Mouse (Mus musculus): ENCODE measurements at regions not wholly inside any gene's neighbourhood (a gene's known extent, or its start where the extent isn't known, plus 50 kb on each side); places are given as distances from the start of the nearest gene placed in this dataset.
A peak's percentile ranks its signal among the peaks of the same experiment; 100 is the strongest.
"Not testable (repeated sequence)": the region's sequence is repeated elsewhere in the genome, so short reads cannot be mapped to it uniquely, and the experiment has no call there.

DNA sequence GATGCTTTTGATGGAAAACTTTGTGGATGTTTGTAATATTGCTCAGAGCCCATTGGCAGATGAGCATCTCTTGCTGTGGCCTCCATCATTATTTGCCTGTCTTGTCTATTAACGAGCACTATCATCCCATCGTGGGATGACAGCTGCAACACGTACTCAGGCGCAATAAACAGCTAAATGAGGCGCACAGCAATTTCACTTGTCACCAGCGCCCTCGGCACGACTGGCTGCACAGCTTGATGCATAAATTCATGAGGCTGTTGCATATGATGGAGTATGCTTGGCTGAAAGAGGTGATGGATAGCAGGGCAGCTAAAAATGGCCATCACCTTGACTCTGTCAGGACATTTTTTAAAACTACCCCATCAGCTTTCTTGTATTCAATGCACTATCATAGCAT is 853.1 kb upstream of the Pou3f2 start:
- no peak for DNase-seq

DNA sequence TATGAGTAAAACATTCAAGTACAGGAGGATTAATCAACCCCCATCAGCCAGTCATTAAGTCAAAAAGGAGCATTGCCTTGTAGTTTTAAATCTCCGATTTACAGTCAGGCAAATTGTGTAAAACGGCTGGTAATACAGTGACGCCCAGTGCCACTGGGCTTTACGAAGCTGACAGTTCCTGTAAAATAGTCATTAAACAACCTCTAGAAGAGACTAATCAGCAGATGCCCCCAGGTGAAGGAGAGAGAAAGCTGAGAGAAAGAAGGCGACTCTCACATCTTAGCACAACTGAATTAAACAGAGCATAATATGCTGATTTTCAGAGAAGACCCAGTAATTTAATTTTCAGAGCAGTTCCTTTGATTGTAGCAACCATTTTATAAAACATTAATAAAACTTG is 850.3 kb upstream of the Pou3f2 start:
- no peak for DNase-seq

DNA sequence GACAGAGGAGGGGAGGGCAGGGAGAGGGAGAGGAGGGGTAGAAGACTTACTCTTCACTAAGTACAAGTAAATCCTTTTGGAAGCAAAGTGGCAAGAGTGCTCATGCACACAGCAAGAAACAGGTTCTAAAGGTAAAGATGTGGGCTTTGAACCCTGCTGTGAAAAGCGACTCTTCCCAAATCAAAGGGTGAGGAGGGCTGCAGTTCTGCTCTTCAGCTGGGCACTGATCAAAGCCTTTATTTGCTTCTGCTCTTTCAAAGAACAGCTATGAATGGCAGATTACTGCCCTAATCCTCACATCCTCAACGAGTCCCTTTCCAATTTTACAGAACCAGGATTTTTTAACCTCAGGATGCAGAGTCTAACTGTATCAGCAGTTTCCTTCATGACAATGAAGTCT is 812.5 kb upstream of the Pou3f2 start:
- no peak for DNase-seq

DNA sequence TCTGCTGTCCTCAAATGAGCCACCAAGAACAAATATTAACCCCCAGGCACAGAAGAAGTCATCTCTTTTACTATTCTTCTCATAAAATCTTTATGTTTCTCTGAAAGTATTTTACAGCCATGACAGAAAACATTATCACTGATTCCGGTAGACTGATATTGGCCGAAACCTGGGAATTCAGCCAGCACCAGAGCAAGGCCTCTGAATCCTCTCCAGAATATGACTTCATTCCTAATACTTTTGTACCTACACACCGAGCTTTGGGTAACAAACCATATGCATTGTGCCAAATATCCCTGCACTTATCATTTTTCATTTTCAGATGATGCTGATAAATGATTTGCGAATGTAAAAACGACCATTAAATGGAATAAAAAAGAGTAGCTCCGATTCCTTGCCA is 791.9 kb upstream of the Pou3f2 start:
- DNase-seq: no peak

DNA sequence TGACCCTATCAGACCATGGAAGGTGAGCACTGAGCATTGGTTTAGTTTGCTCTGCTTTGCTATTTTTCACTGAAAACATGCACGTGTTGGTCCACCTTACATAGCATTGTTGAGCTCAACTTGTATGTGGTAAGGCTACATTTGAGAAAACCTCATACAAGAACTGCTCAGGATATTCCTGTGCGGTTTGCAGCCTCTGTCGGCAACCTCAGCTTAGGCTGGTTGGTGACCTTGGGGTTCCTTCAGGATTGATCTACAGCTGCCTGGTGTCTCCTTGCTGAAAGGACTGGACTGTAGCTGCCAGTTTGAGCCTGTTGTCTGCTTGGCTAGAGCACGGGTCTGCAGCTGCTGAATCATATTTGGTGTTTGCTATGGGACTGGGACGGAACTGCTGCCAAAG is 787.0 kb upstream of the Pou3f2 start:
- DNase-seq: peak; percentile 6

DNA sequence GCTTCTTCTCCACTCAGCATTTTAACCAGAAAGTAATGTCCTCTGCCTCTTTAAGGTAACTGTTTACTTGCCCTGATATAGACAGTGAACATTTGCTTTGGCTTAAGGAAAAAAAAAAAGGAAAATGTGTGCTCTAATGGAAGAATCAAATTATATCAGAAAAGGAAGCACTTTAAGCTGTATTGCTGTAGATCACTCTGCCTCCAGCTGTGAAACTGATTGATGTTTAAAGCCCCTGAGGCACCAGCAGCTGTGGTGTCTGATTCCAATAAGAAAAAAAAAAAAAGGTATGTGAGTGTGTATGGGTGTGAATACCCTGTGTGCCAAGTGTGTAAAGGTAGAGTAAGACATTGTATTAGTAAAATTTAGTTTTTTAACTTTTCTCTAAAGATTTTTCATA is 783.8 kb upstream of the Pou3f2 start:
- DNase-seq: no peak

DNA sequence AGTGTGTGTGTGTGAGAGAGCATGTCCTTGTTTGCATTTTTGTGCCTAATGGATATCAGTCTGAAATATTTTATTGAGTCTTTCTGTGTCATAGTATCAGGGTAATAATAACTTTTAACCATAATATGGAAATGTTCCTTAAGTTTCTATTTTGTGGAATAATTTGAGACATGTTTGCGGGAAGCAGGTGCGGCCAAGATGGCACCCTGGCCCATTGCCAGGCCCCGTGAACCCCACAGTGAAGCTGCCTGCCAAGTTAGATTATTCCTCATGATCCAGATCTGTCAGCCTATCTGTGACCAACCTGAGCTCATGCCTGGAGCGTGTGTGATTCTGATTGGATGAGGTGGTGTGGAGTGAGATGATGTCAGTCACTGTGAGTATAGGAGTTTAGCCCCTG is 772.2 kb upstream of the Pou3f2 start:
- DNase-seq: no peak

DNA sequence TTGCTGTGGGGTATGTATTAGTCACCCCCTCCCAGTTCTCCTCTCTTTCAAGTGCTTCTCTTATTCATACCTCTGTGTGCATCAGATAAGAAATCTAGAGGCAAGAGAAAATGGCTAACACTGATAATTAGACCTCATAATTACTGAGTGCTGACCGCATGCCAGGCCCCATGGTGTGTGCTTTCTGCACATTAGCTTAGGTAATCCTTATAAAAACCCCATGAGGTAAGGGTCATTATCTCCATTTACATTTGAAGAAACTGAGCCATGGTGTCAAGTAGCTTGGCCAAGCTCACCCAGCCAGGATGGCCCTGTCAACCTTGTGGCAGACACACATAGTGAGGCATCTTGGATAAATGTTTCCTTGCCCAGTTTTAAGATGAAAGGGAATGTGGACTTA is 746.8 kb upstream of the Pou3f2 start:
- no peak for DNase-seq

DNA sequence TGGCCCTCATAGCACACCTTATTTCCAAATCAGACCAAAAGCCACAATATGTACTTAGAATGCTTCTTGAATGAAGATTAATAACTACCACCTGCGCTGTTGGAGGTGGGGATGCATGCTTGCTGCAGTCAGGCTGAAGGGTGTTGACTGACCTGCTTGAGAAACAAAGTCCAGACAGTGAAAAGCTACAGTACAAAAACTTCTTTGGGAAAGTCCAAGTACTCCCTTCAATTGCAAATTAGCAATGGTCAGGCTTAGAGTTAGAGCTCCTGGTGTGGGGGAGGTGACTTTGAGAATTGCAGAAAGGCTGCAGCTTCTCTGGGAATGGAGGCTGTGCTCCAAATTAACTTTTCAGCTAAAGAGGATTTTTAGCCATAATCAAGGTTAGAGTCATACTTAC is 706.6 kb upstream of the Pou3f2 start:
- DNase-seq: not testable (repeated sequence)

DNA sequence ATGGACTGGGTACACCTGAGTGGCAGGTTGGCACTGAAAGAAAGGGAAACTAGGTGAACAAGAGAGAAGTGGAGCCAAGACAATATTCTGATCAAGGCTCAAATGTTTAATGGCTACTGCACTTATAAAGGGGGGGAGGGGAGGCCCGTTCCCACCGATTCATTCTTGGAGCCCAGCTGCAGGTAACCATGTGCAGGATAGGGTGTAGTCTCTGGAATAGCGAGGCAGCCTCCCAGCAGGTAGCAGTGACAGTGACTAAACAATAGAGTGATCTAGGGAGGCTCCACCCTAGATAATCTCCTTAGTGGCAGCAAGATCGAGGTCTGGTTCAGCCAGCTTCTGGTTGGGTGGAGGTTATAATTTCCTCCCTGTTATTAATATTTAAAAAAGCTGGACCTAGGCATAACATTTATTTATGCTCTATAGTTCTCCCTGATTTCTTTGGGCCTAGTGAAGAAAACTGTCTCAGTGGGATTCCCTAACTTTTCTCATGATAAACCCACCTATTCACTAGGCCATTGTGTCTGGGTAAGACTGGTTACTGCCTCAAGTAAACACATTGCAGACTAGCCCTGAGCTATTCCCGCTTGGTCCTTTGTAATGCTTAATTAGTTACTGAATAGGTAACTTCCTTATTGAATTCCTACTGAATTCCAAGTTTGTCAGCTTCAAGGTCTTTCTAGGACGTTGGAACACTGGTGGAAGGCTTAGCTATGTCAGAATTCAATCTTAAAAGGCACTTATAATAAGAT is 705.4 kb upstream of the Pou3f2 start:
- no peak for DNase-seq

DNA sequence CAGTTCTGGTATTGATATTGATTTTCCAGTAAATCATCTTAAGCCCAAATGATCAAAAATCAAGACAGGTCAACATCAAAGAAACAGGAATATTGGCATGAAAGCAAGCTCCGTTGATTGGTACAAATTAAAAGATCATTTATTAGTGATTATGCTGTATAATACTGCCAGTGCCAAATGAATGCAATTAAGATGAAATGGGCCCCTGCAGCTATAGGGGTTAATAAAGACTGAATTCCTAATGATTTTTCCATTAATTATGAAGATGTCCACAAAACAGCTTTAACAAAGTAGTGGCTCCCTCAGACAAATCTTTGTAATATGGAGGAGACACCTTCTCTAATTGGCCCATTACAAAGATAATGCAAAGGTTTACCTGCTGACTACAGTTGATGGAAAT is 685.6 kb upstream of the Pou3f2 start:
- no peak for DNase-seq

DNA sequence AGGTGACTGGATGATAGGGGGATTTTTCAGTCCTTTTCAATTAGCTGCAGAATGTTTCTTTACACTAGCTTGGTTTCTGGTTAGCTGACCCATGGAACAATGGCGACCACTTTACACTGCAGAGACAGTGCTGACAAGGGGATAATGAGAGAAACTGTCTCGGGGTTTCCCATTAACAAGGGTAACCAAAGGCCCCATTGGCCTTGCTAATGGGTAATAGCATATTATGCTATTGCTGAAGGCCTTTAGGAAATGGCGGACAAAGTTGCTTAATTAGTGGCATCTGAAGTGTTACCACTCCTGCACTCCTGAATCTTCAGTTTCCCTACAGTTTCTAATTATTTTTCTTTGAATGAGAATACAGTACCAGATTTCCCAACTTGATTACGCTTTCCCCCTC is 685.2 kb upstream of the Pou3f2 start:
- no peak for DNase-seq

DNA sequence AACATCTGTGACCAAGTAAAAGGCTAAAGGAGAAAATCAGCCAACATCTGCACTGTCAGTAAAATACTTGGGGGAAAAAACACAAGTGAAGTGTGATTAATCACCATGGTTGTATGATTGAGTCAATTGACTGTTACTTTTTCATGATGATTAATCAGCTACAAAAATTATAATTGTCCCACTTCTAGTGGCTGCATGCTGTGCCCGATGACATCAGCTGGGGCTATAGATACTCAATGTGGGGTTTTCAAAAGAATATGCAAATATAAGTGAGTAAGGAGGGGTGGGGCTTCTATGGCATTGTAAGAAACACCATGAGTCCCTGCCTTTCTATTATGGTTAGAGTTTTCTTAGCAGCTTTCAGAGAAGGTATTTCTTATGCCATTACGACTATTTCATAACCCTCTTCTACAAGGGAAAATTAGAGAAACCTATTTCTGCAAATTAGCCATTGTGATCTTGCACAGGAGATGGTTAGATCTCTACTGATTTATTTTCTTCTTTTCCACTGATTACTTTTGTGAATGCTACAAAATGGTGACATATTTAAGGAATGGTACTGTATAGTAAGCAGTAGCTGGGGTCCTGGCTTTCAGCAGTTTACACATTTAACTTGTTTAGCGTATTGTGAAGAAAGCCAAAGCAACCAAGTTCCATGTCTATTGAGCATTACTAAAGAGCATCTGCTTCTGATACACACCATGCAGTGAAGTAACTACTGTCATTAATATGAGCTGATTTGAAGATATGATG is 660.1 kb upstream of the Pou3f2 start:
- DNase-seq: no peak

DNA sequence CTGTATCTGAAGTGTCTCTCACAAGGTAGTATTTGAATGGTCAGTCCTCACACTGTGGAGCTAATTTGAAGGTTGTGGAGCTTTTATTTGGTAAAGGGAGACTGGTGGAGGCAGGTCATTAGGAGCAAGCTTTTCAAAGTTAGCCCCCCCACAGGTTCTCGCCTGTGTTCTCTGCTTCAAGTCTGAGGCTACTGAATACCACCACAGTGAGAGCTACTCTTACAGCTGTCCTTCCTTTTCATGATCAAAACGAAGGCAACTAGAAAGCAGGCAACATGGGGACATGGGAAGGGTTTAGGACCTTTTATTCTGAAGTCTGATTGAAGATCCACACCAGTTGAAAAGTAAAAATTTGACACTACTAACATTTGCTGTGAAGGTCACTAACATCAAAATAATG is 645.2 kb upstream of the Pou3f2 start:
- DNase-seq: no peak

DNA sequence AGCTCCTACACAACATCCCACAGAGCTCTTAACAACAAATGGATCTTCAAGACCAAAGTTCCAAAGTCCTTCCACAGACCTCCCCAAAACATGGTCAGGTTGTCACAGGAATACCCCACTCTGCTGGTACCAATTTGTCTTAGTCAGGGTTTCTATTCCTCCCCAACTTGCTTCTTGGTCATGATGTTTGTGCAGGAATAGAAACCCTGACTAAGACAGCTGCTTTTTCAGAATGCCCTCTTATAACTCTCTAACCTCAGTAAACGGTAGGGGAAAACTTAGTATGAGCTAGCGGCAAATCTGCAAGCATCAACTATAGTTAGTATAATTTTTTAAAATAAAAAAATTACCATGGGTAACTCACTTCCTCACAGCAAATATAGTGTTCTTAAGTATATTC is 613.3 kb upstream of the Pou3f2 start:
- DNase-seq: not testable (repeated sequence)

DNA sequence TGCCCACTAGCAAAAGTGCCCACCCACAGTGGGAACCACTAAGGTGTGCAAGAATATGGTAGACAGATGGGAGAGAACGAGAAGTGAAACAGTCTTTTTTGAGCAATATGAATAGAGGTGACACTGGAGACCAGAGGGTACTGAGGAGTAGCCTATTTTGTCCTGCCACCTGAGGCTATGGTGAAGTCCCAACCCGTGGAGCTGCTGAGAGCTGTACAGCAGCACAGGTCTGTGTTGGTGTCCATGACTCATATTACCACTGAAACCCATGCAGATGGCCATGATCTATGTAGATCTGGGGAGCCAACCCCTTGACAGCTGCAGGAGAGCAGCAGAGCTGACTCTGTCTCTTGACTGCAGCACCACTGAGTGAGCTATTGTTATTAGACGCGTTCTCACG is 591.4 kb upstream of the Pou3f2 start:
- DNase-seq: no peak

DNA sequence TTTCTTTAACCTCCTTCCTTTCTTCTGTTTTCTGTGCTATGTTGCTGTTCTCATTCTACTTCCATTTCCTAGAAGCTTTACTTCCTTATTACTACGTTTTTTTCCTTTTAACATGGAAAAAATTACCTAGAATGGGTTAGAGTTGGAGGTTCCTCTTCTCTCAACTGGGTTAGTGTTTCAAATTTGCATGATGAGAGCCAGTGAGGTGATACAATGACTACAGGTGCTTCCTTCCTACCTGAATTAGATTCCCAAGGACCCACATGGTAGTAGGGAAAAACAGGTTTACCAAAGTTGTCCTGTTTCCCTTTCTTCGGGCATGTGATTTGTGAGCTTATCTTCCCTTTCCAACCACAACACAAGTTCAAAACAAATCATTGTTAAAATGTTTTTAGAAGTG is 589.4 kb upstream of the Pou3f2 start:
- DNase-seq: no peak

DNA sequence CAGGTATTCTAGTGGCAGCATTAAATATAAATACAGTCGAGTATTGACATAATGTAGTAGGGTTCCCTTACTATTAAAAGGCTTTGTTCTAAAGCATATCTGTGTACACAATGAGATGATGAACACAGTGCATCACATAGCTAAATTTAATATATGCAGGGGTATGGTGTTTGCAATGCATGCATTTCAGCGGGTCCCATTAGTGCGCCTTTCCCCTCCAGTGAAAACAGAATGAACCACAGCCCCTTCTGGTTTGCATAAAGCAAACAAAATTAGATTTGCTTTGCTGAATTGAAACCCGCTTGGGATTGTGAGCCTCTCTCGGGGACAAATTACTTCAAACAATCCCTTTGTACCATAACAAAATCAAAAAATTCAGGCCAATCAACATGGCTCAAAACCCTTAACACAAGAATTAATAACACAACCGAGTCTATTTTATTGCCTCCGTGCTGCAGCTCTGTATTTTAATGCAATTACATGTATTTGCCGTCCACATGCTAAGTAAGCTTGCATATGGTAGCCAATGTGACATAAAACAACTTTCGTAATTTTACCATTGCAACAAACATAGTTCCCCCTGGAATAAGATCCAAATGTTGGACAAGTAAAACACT is 562.6 kb upstream of the Pou3f2 start:
- no peak for DNase-seq

DNA sequence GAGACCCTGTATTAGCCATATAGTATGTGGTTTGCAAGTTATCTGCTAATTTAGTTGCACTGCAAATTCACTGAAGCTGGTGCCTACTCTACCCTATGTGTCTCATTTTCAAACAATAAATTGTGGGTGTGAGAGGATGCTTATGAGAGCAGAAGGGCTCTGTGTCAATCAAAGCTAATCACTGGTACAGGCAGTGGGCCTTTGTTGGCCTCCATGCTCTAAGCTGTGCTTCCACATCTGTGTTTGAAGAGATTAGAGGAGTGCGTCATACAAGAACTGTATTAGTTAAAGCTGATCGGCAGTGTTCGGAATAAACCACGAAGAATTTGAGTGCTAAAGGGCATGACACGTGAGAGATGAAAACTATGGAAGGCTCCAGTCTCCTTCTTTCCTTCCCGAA is 549.6 kb upstream of the Pou3f2 start:
- no peak for DNase-seq

DNA sequence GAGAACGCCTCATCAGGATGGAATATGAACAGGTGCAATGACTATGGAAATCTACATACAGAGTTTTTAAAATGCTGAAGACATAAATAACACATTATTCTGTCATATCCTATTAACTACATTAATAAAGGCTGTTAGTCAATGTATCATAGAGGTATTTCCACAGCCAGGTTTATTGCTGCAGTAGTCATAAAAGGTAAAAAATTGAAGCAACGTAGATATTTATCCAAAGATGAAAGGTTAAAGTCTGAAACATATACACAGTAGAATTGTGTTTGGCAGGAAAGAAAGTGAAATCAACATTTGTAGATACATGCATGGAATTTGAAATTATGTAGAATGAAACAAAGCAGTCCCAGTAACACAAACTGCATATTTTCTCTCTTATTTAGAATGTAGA is 543.1 kb upstream of the Pou3f2 start:
- DNase-seq: no peak

DNA sequence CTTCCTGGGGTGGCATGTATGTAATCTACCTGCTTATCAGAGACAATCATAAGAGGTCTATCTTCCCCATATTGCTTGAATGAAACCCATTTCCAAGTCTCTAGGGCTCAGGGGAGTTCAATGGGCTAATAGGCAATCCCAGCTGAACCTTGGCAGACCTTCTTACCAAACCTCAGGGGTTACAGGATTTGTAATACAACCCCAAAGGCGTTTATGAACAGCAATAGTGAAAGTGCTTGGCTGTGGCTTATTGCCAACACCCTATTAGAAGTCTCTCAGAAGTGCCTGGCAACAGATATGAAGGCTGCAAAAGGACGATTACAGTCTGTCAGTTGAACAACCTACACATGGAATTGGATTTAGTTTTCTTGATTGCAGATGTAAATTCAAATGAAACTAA is 534.0 kb upstream of the Pou3f2 start:
- no peak for DNase-seq

DNA sequence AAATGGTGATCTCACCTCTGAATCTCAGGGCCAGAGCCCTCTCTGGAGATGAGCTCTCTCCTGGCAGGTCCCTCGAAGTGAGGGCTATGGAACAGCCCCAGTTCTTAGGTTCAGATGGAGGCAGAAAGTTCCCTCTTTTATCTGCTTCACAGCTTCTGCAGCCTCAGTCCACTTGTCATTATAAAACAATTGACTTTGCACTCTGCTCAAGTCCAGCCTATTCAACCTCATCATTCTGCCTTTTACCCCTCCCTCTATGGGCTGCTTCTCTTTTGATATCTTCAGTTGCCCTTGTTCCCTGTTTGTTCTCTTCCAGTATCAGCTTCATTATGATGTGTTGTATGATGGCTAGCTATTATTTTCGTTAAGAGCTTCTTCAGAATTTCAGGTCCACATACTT is 522.2 kb upstream of the Pou3f2 start:
- DNase-seq: no peak

DNA sequence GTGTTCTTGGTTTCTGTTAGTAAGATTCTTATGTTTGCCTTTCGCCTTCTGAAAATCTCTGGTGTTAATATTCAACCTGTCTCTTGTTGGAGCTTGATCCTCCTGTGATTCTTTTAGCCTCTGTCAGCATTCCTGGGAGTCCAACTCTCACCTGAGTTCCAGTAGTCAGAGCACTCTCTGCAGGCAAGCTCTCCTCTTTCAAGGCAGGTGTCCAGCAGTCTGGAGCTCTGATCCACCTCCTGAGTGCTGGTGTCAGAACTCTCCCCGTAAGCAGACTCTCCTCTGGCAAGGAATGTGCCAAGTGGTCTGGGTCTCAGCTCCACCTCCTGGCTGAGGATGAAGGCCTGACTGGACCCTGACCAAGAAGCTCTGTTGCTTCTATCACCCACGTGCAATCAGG is 521.0 kb upstream of the Pou3f2 start:
- DNase-seq: not testable (repeated sequence)

DNA sequence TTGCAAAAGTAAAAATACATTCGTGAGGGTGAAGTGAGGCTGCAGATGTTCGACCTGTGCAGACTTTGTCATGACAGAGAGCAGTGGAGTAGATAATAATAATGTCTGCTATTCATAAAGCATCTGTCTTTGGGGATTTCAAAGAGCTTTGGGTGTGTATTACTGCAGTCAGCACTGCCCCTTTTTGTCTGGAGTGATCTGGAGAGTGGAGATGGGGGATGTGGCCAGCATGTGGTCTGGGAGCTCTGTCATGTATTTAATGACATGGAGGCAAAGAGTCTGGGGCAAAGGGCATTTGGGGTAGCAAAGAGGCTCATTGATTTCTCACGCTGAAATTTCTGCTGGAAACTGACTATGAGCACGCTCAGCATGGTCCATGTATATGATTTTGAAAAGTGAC is 510.8 kb upstream of the Pou3f2 start:
- DNase-seq: no peak
